Mouse (Mus musculus) hindbrain, embryonic 15.5 days (tissue): ENCODE measurements around the gene Elovl3. TPM values are rescaled to one million over a fixed set of nuclear protein-coding genes. Genes with fewer than 3 reads are reported as not detected.

Experiments
- ATAC-seq: fragments of 200-750 bp; cut with Nextera tagmentation; 2 replicates; pipeline ENCODE4 v1.8.0; 2017; ENCODE audit warnings: low read depth, moderate number of reproducible peaks, moderate TSS enrichment; ENCODE audit not compliant: low FRiP score
- H3K27ac ChIP-seq: fragments of 300-500 bp; sonication (generic); replicated peaks from 2 replicates; pipeline ENCODE4 v1.5.1; 2015; ENCODE audit warnings: mild to moderate bottlenecking, inconsistent platforms
- H3K27me3 ChIP-seq: fragments of 300-500 bp; sonication (generic); 2 replicates; pipeline ENCODE4 v1.6.1; 2015; ENCODE audit warnings: control low read depth, inconsistent platforms
- H3K36me3 ChIP-seq: fragments of 300-500 bp; sonication (generic); 2 replicates; pipeline ENCODE4 v1.6.1; 2015; ENCODE audit warnings: control low read depth, inconsistent platforms
- H3K4me1 ChIP-seq: fragments of 300-500 bp; sonication (generic); replicated peaks from 2 replicates; pipeline ENCODE4 v1.6.1; 2015; ENCODE audit warnings: control low read depth, inconsistent platforms
- H3K4me2 ChIP-seq: fragments of 300-500 bp; sonication (generic); 2 replicates; pipeline ENCODE4 v1.6.1; 2015; ENCODE audit warnings: moderate library complexity, mild to moderate bottlenecking, inconsistent platforms
- H3K4me3 ChIP-seq: fragments of 300-500 bp; sonication (generic); 2 replicates; pipeline ENCODE4 v1.5.1; 2015; ENCODE audit warnings: mild to moderate bottlenecking, inconsistent platforms
- H3K9ac ChIP-seq: fragments of 300-500 bp; sonication (generic); 2 replicates; pipeline ENCODE4 v1.6.1; 2015; ENCODE audit warnings: inconsistent platforms
- H3K9me3 ChIP-seq: fragments of 300-500 bp; sonication (generic); 2 replicates; pipeline ENCODE4 v1.6.1; 2016; ENCODE audit warnings: control low read depth, inconsistent platforms
- WGBS: fragments of 180-500 bp; shearing (Covaris S2); methylation state at CpG from one replicate; pipeline ENCODE4 v1.1.7; 2015; 5-methylcytosine and 5-hydroxymethylcytosine counted together
- polyA plus RNA-seq: library from polyadenylated mRNA; unstranded; fragments of >200 nt; fragmentation: Nextera tagmentation; extraction: Ambion mirVana; gene quantifications from 2 replicates; pipeline ENCODE4 v1.2.1, GENCODE M21; 2015

Elovl3 gene
- 0.08 TPM in 1 of 2 replicates, not detected in the other for polyA plus RNA-seq

DNA sequence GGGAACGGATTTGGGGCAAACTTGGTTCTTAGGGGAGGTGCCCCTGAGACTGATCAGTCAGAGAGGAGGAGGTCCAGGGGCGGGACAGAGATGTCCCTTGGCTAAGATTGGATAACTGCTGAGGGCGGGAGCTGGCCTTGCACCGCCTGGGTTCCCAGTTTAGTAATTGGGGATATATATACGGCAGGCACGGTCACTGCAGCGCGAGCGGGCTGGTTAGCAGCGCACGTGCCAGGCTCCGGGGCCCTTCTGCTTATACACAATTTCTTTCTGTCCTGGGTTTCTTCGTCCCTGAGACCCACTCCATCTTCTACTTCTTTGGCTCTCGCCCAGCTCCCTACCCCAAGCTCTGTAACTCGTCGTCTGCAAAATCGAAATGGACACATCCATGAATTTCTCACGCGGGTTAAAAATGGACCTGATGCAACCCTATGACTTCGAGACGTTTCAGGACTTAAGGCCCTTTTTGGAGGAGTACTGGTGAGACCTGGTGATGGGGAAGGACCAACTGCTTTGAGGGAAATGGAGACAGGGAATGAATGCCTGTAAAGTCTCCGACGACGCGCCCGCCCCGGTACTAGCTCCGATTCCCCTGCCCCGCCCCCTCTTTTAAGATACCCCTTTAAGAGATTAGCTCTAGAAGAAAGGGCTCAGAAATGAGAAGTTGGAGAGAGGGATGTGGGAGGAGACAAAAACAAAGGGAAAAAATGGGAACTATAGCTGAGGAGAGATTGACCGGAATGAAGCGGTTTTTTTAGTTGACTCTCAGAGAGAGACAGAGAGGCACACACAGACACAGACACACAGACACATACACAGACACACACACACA is at the start of gene Elovl3:
Gene Elovl3, plus strand, starts transcription at position 204 of the 832 bp plus-strand sequence.
- Histone ChIP-seq H3K27me3 (peaks cover 49% of the 10 kb centered on the region), H3K36me3 (no peaks in the 10 kb centered on the region), H3K4me3 (peak within 1 kb of the TSS; percentile 21; the same call in 1 of the 2 replicates), H3K27ac (no peak within 1 kb of the TSS), H3K9me3 (no peaks in the 10 kb centered on the region), H3K4me2 (peak within 1 kb of the TSS; percentile 49), H3K9ac (no peak within 1 kb of the TSS), H3K4me1 (peaks cover 25% of the 10 kb centered on the region)
- WGBS, result 3% methylated on average over 31 of the region's 31 CpGs
- ATAC-seq, result no peak

DNA sequence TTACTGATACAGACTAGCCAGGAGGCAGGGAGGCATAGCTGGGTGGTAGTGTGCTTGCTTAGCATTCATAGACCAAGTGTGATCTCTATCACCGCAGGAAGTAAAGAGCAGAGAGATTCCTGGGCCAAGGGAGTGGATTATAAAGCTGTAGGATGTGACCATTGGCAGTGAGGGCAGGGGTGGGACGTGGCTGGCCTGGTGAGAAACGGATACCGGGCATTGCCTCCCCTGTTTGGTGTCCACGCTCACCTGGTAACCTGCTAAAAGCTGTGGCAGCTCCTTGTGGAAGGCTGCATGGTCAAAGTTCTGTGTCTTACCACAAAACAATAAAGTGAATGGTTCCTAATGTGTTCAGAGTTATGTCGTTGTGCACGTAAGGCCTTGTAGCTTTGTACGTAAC is 46.5 kb upstream of the Elovl3 start:
- WGBS, result 98% methylated on average over 8 of the region's 8 CpGs
- H3K4me2 ChIP-seq, result no peak overlapping the region
- no peak overlapping the region for H3K27ac ChIP-seq
- H3K9me3 ChIP-seq, result no peaks in the 10 kb centered on the region
- no peak overlapping the region for H3K4me3 ChIP-seq
- H3K36me3 ChIP-seq, result peaks cover 55% of the 10 kb centered on the region
- no peak for ATAC-seq
- no peaks in the 10 kb centered on the region for H3K4me1 ChIP-seq
- no peaks in the 10 kb centered on the region for H3K27me3 ChIP-seq
- no peak overlapping the region for H3K9ac ChIP-seq

DNA sequence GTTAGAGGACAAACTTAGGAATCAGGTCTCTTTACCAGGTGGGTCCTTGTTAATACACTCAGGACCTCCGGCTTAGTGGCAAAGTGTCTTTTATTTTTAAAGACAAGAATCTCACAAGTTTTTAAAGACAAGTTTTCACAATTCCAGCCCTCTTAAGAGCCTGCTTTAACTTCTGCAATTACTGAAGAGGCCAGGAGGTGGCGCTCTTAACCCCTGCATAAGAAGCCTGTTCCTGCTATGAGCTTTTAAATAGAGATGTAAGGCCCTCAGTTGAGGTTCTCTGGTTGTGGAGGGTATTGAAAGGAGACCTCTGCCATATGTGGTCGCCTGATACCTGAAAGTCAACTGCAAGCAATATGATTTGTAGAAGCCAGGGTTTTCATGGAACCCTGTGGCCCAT is 45.4 kb upstream of the Elovl3 start:
- H3K4me2 ChIP-seq, result no peak overlapping the region
- ATAC-seq, result no peak
- no peak overlapping the region for H3K4me3 ChIP-seq
- H3K36me3 ChIP-seq, result peaks cover 43% of the 10 kb centered on the region
- no peaks in the 10 kb centered on the region for H3K4me1 ChIP-seq
- no peak overlapping the region for H3K9ac ChIP-seq
- H3K9me3 ChIP-seq, result no peaks in the 10 kb centered on the region
- H3K27me3 ChIP-seq, result no peaks in the 10 kb centered on the region
- 53% methylated on average over 3 of the region's 3 CpGs for WGBS
- no peak overlapping the region for H3K27ac ChIP-seq

DNA sequence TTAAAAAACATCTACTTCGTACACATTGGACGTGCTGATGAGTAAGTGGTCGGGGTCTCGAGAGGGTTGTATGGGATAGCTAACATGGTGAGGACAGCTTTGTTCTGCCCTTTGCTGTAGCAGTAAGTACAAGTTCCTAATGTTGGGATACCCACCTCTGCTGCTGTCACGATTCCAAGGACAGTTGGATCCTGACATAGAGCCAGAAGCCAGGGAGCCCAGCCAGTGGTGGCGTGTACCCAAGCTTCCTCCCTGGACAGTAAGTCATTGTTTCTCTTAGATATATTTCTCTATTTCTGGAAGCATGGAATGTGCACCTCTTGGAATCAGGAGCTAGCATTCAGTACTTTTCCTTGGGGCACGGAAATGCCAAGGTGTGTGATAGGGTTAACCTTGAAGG is 43.8 kb upstream of the Elovl3 start:
- Histone ChIP-seq H3K27ac (no peak overlapping the region), H3K4me3 (no peak overlapping the region), H3K27me3 (no peaks in the 10 kb centered on the region), H3K4me1 (no peaks in the 10 kb centered on the region), H3K36me3 (peaks cover 28% of the 10 kb centered on the region), H3K9ac (no peak overlapping the region), H3K9me3 (no peaks in the 10 kb centered on the region), H3K4me2 (no peak overlapping the region)
- WGBS, result 82% methylated on average over 7 of the region's 7 CpGs
- ATAC-seq, result no peak

DNA sequence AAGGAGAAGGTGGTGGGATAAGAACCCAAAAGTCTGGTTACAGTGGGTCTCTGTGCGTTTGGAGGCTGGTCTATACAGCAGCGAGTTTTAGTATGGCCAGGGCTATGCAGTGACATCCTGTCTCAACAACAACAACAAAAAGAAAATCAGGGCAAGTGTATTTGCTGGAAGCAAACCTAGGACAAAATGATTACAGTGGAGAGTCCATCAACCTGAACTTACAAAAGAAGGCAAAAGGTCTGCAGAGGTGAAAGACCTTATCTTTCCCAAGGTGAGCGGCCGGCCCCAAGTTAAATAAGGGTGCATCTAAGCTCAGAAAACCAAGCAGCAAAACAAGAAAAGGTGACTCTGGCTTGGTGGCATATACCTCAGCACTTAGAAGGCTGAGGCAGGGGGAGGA is 40.1 kb upstream of the Elovl3 start:
- H3K4me1 ChIP-seq, result no peaks in the 10 kb centered on the region
- WGBS, result 95% methylated on average over 4 of the region's 4 CpGs
- H3K27me3 ChIP-seq, result no peaks in the 10 kb centered on the region
- no peak overlapping the region for H3K27ac ChIP-seq
- no peaks in the 10 kb centered on the region for H3K9me3 ChIP-seq
- no peak for ATAC-seq
- H3K4me2 ChIP-seq, result no peak overlapping the region
- no peak overlapping the region for H3K4me3 ChIP-seq
- no peaks in the 10 kb centered on the region for H3K36me3 ChIP-seq
- H3K9ac ChIP-seq, result no peak overlapping the region

DNA sequence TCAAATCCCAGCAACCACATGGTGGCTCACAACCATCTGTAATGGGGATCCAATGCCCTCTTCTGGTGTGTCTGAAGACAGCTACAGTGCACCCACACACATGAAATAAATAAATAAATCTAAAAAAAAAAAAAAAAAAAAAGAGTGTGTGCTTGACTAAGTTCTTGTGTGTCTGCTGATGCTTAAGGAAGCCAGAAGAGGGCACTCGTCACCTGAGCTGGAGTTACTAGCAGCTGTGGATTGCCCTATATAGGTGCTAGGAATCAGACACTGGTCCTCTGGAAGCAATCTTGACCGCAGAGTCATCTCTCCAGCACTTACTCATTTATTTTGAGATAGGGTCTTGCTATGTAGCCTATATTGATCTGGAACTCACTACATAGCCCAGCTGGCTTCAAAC is 37.6 kb upstream of the Elovl3 start:
- H3K27me3 ChIP-seq, result no peaks in the 10 kb centered on the region
- 96% methylated on average over 2 of the region's 2 CpGs for WGBS
- no peak overlapping the region for H3K27ac ChIP-seq
- no peaks in the 10 kb centered on the region for H3K4me1 ChIP-seq
- H3K36me3 ChIP-seq, result no peaks in the 10 kb centered on the region
- no peak overlapping the region for H3K9ac ChIP-seq
- ATAC-seq, result no peak
- H3K9me3 ChIP-seq, result no peaks in the 10 kb centered on the region
- H3K4me2 ChIP-seq, result no peak overlapping the region
- H3K4me3 ChIP-seq, result no peak overlapping the region

DNA sequence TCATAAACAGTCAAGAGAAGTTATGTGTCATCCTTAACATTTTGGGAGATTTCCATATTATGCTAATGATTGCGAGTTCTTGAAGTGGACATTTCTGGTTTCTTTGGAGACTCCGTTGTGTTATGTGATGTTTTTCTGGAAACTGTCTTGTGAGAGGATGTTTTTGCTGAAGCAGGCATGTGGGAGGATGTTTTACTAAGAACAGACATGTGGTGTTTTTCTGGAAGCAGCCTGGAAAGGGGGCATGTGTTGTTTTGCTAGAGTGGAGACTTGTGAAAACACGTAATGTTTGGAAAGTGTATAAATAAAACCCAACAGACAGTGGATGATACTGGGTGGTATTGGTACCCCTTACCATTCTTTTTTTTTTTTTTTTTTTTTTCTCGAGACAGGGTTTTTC is 36.4 kb upstream of the Elovl3 start:
- Histone ChIP-seq H3K4me2 (no peak overlapping the region), H3K27me3 (no peaks in the 10 kb centered on the region), H3K27ac (no peak overlapping the region), H3K9ac (no peak overlapping the region), H3K9me3 (no peaks in the 10 kb centered on the region), H3K36me3 (no peaks in the 10 kb centered on the region), H3K4me1 (no peaks in the 10 kb centered on the region), H3K4me3 (no peak overlapping the region)
- WGBS, result 87% methylated on average over 4 of the region's 4 CpGs
- ATAC-seq, result no peak

DNA sequence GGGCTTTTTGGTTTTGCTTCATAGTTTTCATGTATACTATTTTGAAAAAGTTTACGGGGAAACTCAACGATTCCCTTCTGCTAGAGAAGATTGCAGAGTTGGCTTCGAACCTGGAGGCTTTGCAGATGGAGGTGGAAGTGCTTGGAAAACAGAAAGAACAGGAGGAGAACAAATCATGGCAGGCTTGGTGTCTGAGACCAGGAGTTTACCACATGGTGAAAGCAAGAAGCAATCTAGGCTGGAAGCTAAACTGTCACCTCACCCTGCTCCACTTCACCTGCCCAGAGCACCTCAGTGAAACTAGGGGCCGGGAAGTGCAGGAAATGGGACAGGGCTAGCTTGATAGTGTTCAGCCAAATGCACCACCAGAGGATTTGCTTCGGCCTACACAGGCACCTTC is 35.3 kb upstream of the Elovl3 start:
- H3K4me2 ChIP-seq, result no peak overlapping the region
- no peak for ATAC-seq
- WGBS, result 92% methylated on average over 5 of the region's 5 CpGs

DNA sequence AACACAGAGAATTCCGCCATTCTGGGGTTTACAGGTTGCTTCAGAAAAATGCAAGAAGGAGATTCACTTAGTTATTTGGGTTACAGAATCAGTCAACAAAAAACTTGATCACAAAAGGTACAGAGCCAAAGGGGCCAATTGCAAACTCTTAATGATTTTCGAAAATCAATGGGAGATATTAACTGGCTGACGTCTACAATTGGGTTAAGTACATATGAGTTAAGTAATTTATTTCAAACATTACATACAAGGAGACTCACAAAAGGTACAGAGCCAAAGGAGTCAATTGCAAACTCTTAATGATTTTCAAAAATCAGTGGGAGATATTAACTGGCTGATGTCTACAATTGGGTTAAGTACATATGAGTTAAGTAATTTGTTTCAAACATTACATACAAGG is 32.1 kb upstream of the Elovl3 start:
- WGBS, result 93% methylated on average over 3 of the region's 3 CpGs
- no peaks in the 10 kb centered on the region for H3K9me3 ChIP-seq
- no peak for ATAC-seq
- H3K27ac ChIP-seq, result no peak overlapping the region
- no peaks in the 10 kb centered on the region for H3K27me3 ChIP-seq
- H3K4me2 ChIP-seq, result no peak overlapping the region
- no peaks in the 10 kb centered on the region for H3K36me3 ChIP-seq
- H3K9ac ChIP-seq, result no peak overlapping the region
- H3K4me3 ChIP-seq, result no peak overlapping the region
- H3K4me1 ChIP-seq, result no peaks in the 10 kb centered on the region

More for the DNA sequence above, 35.3 kb upstream of the Elovl3 start:
- Histone ChIP-seq H3K36me3 (no peaks in the 10 kb centered on the region), H3K27ac (no peak overlapping the region), H3K27me3 (no peaks in the 10 kb centered on the region), H3K9me3 (no peaks in the 10 kb centered on the region), H3K9ac (no peak overlapping the region), H3K4me3 (no peak overlapping the region), H3K4me1 (no peaks in the 10 kb centered on the region)

DNA sequence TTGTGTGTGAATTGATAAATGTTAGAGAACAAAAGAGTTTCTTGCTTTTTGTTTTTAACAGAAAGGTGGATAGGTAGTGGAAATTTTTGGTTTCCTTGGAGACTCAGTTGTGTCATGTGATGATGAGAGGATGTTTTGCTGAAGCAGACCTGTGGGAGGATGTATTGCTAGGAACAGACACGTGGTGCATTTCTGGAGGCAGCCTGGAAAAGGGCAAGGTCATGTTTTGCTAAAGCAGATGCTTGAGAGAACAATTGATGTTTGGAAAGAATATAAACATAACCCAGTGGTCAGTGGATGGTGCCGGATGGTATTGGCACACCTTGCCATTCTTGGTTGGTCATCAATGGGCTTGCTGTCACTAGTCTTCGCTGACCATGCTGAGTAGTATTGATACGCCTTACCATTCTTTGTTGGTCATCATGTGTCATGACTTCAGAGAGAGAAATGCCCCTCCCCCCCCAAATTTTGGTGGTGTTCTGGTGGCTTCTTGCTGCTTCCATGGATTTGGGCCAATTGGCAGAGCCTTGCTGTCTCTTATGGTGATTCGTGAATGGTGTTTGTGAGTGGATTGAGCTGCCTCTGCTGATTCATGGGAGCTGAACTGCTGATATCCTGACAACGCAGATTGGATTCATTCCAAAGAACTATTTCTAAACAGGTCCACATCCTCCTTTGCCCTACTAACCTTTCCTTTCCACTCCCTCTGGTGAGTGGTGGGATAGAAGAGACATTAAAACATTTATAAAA is 28.1 kb upstream of the Elovl3 start:
- Histone ChIP-seq H3K4me3 (no peak overlapping the region), H3K9ac (no peak overlapping the region), H3K9me3 (no peaks in the 10 kb centered on the region), H3K27me3 (no peaks in the 10 kb centered on the region), H3K36me3 (no peaks in the 10 kb centered on the region), H3K4me2 (no peak overlapping the region), H3K27ac (no peak overlapping the region), H3K4me1 (no peaks in the 10 kb centered on the region)
- 84% methylated on average over 6 of the region's 6 CpGs for WGBS
- ATAC-seq, result no peak

DNA sequence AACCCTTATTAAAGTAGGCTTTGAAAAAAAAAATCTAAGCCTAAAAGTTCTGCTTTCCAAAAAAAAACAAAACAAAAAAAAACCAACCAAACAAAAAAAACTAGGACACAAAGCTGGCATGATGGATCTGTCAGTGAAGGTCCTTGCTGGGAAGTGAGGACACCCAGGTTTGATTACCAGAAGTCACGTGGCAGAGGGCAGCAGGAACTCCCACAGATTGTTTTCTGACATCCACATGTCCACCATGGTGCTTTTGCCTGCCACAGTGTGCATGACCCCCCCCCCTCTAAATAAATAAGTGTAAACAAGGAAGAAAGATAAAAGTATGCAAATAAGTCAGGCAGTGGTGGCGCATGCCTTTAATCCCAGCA is 27.5 kb upstream of the Elovl3 start:
- Histone ChIP-seq H3K36me3 (no peaks in the 10 kb centered on the region), H3K4me1 (no peaks in the 10 kb centered on the region), H3K27me3 (no peaks in the 10 kb centered on the region), H3K27ac (no peak overlapping the region), H3K9me3 (no peaks in the 10 kb centered on the region), H3K4me3 (no peak overlapping the region), H3K4me2 (no peak overlapping the region), H3K9ac (no peak overlapping the region)
- no peak for ATAC-seq
- WGBS, result 78% methylated on average over 2 of the region's 2 CpGs

DNA sequence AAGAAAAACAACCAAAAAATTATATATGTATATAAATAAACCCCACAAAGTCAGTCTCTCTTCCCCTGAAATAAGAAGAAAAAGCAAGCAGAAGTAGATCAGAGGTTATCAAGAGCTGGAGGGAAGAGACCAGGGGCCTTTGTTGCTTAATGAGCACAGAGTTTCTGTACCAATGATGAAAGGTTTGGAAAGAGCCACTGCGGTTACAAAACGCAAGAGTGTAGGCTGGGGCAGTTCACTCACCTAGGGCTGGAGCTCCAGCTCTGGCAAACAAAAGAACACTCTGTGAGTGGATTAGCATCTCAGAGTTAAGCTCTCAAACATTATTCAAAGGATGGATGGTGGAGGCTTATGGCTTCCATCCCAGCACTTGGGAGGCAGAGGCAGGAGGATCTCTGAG is 21.5 kb upstream of the Elovl3 start:
- 66% methylated on average over 2 of the region's 2 CpGs for WGBS
- H3K36me3 ChIP-seq, result no peaks in the 10 kb centered on the region
- no peak overlapping the region for H3K27ac ChIP-seq
- no peaks in the 10 kb centered on the region for H3K27me3 ChIP-seq
- H3K4me1 ChIP-seq, result no peaks in the 10 kb centered on the region
- ATAC-seq, result no peak
- no peak overlapping the region for H3K9ac ChIP-seq
- no peak overlapping the region for H3K4me3 ChIP-seq
- no peak overlapping the region for H3K4me2 ChIP-seq
- no peaks in the 10 kb centered on the region for H3K9me3 ChIP-seq
